Mouse (Mus musculus) liver, adult 2 months (tissue): ENCODE results near the gene Zbtb25.
A peak's percentile ranks its signal among the peaks of the same experiment; 100 is the strongest.

Experiments
- CTCF ChIP-seq: fragments of 200-500 bp; IDR thresholded peaks from 2 replicates; pipeline ENCODE4 v1.5.1; 2011; ENCODE audit warnings: low read depth, low read length, control low read depth
- POLR2A ChIP-seq: fragments of 200-500 bp; IDR thresholded peaks from 2 replicates; pipeline ENCODE4 v1.6.1; 2011; ENCODE audit warnings: low read length, control low read depth; ENCODE audit not compliant: insufficient read depth; ENCODE audit errors: extremely low read depth

GRCm38 (mm10) chr12:76403886-76404537 lies 34.6 kb upstream of the Zbtb25 start, which contains the start of gene Hspa2:
- TF ChIP-seq POLR2A, result peak; percentile 97
- TF ChIP-seq CTCF, result no peak
